Mouse (Mus musculus) adipose tissue, adult 10 weeks (tissue): ENCODE results near the gene Mrpl18. TPM values are rescaled to one million over a fixed set of nuclear protein-coding genes. Genes with fewer than 3 reads are reported as not detected.

ENCODE experiments used
- polyA plus RNA-seq: library from polyadenylated mRNA; stranded (reverse); fragments of 350-450 nt; fragmentation: Illumina TruSeq; extraction: RNeasy Lipid Tissue Mini Kit (QIAGEN cat#74804); gene quantifications from one replicate; pipeline ENCODE4 v1.2.3, GENCODE M21; 2014; ENCODE audit warnings: low read depth, low replicate concordance

Gene Mrpl18
- polyA plus RNA-seq, result 58.1 TPM

DNA sequence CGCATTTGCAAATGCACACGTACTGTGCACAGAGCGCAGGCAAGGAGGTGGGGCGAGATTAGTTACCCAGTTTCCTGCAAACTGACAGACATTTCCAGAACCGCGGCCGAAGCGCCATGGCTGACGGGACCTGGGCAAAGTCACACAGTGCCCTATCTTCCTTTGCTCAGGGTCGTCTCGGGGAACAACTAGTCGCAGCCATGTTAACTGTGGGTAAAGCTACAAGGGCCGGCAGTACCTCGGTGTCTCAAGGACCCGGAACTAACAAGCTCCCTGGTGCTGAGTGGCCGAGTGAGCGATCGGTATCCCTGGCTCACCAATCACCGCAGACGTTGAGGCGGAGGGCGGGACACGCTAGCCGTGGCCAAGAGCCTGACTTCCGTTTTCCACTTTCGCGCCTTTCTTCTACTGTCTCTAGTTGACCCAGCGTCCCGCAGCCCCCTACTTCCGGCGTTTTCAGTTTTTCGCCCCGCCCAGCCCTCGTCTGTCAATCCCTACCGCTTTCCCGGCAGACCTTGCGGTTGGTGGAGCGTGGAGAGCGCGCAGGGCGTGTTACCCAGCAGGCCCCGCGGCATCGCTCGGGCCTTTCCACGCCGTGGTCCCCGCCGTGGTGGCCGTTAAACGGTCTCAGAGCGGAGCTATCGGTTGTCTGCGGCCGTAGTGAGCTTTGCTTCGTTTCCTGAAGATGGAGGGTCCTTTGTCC, at the start of gene Mrpl18:
Gene Mrpl18, minus strand, starts transcription at position 465 of the 703 bp plus-strand sequence.

DNA sequence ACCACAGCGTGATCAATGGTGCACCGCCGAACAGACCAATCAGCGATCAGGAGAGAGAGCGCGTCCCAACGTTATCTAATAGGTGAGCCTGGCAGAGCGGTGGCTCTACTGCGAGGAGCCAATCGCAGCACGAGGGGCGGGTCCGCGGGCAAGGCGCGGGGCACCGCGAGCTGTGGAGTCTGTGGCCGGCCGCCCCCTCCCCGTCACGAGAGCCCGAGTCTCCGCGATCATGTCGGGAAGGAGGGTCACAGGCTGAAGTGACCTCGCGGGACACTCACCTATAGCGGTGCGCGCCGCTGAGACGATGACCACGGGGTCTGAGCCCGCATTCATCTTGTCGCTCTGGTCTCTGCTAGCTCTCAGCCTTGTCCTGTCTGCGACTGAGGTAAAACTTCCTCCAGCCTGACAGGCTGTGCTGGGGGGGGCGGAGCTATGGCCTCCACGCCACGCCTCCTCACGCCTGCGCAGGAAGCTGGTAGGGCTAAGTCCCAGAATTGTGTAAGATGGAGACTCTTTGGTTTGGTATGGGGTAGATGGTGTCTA, 44.3 kb upstream of the Mrpl18 start, which contains the start of gene Acat2:
Gene Acat2, minus strand, starts transcription at position 417 of the 543 bp plus-strand sequence.

DNA sequence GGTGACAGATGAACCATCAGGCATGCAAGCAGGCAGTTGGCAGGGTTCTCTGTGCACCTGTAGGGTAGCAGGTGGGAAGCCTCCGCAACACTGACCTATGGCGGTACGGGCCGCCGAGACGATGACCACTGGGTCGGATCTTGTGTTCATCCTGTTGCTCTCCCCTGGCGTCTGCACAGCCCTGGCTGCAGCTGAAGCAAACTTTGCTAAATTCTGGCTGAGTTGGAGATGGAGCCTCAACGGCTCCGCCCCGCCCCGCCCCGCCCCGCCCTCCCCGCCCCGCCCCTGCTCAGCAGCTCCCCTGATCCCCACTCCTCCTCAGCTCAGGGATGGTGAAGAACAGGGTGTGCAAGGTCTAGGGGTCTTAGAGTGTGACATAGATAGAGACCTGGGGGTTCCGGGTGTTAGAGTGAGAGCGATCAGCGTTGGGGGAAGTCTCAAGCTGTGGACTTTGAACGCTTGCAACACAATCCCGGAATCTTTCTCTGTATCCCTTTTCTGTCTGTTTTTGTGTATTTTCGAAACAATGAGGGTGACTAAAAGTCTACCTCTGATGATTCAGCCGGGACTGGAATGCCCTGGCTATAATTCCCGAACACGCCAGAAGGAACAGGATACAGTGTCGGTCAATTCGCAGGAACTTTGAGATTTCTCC, 24.1 kb upstream of the Mrpl18 start, which contains the start of gene Acat3:
Gene Acat3, minus strand, starts transcription at position 450 of the 655 bp plus-strand sequence.

DNA sequence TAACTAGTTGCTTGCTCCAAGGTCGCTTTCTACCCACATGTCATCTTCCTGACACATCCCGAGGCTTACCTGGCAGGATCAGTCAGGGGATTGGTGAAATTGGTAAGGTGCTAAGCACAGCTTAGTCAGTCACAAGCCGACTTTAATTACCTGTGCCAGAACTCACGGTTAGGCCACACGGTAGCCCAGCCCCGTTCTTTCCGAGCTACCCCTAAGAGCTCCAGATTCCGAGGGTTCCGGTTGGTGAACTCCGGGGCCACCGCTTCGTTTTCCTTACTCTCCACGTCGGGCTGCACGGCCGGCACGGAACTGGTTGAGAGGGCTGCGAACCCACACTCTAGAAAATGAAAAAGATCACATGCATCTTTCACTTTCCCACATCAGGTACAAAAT, 661 bp downstream of the Mrpl18 start, which contains the start of gene Tcp1:
Gene Tcp1, plus strand, starts transcription at position 214 of the 393 bp plus-strand sequence.

DNA sequence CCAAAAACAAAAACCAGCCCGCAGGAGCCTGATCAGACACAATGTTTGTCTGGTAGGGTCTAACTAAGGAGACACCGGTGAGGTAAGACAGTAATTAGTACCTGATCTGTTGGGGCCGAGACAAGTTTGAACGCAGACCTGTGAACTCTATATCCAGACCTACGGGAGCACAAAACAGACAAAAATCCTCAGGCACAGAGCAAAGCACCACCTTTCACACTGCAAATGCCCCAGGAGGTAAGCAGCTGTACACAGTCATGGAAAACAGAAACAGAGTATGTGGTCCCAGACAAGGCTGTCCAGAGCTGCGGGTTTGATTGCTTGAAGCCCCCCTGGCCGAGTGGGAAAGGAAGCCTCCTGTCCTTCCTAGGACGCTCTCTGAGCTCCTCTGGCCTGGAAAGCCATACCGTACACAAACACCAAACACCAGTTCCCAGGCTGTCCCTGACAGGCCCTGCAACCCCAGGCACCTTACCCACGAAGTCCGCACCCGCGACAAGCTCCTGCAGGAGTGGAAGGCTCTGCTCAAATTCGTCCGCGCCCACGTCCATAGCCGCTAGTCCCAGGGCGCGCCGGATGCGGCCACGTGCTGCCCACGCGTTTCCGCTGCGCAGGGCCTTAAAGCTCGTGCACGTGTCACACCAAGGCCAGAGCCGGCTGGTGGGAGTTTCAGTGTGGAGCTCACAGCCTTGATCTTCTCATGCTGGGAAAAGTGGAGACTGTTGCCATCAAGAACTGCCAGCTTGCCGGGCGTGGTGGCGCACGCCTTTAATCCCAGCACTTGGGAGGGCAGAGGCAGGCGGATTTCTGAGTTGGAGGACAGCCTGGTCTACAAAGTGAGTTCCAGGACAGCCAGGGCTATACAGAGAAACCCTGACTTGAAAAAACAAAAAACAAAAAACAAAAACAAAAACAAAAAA, 6.5 kb downstream of the Mrpl18 start, which contains the start of gene Pnldc1:
Gene Pnldc1, minus strand, starts transcription at position 870 of the 920 bp plus-strand sequence.

DNA sequence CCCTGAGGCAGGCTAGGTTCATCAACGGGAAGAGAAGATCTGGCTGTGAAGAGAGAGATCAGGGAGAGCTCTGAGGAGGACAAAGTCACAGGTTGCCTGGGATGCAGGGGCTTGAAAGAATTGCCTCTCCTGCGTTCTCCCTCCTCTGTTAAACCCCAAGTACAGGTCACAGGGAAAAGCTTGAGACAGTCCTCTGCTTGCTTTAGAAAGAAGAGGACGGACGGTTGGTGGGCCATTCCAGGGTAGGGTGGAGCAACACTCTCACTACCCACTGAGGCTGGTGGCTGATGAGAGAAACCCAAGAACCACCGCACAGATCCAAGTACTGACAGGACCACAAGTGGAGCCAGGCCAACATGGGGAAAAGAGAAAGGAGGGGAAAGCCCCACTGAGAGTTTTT, 40.4 kb downstream of the Mrpl18 start, which contains the start of gene Mrgprh:
Gene Mrgprh, plus strand, starts transcription at position 301 of the 400 bp plus-strand sequence.

DNA sequence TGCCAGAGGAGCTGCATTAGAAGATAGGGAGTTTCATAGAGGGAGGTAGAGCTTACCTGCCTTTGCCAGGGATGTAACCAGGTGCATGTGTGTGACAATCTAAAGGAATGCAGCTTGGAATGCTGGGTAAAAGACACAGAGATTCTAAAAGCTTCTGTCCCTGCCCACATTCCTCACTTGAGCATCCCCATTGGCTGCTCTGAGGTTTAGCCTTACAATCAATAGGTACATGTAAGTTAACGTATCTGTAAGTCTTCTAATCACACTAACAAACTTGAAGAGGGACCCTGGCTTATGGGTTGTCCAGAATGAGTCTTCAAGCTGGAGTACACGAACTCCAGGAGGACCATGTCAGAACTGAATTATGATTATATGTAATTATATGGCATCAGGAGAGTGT, 48.1 kb downstream of the Mrpl18 start, which contains the start of gene Mas1:
Gene Mas1, minus strand, starts transcription at position 101 of the 400 bp plus-strand sequence.

Other genes starting within 250 kb of the Mrpl18 start
- 1.8 TPM for gene Slc22a1, start 240.5 kb downstream of the Mrpl18 start, polyA plus RNA-seq
- 17.5 TPM for gene Igf2r, start 146.7 kb downstream of the Mrpl18 start, polyA plus RNA-seq
- 0.78 TPM for gene Mas1, start 48.2 kb downstream of the Mrpl18 start, polyA plus RNA-seq
- gene Mrgprh, start 40.3 kb downstream of the Mrpl18 start, polyA plus RNA-seq, result 0.51 TPM
- gene Pnldc1, start 6.1 kb downstream of the Mrpl18 start, polyA plus RNA-seq, result 2.6 TPM
- gene Tcp1, start 644 bp downstream of the Mrpl18 start, polyA plus RNA-seq, result 182 TPM
- gene Acat3, start 24.3 kb upstream of the Mrpl18 start, polyA plus RNA-seq, result 18.5 TPM
- 161 TPM for gene Acat2, start 44.4 kb upstream of the Mrpl18 start, polyA plus RNA-seq
- gene Wtap, start 77.8 kb upstream of the Mrpl18 start, polyA plus RNA-seq, result 58.0 TPM
- 153 TPM for gene Sod2, start 90.5 kb upstream of the Mrpl18 start, polyA plus RNA-seq
- not detected for gene Gpr31b, start 136.0 kb upstream of the Mrpl18 start, polyA plus RNA-seq
- gene Tcp10b, start 144.8 kb upstream of the Mrpl18 start, polyA plus RNA-seq, result 6.8 TPM
- 1.2 TPM for gene Unc93a, start 215.5 kb upstream of the Mrpl18 start, polyA plus RNA-seq